14 mouse cellular contexts compared by ENCODE assay signal in genomic region chr10:22302344-22303057, GRCm38 (mm10). TPM values are rescaled to one million over a fixed set of nuclear protein-coding genes. Genes with fewer than 3 reads are reported as not detected.
DNase-seq lines count a peak whose midpoint lies in the region; ATAC-seq lines count a peak whose summit lies in the region.
"Had no signal": no experiment of that assay in that cellular context is flagged by ENCODE, and none has a peak within 500 bp of the region (broad histone marks: within the 10 kb centered on the region; RNA-seq: fewer than 3 reads in every experiment).

No protein-coding gene starts in this region.

- H3K4me3 ChIP-seq in hindbrain, embryonic 11.5 days (ENCODE audit: low read depth, low read length), result no peak overlapping the region
- H3K4me3 ChIP-seq: limb, embryonic 13.5 days had no signal

- no peaks in the 10 kb centered on the region for H3K27me3 ChIP-seq in hindbrain, embryonic 11.5 days (ENCODE audit: control insufficient read depth, insufficient read depth, low read length)
- H3K27me3 ChIP-seq: limb, embryonic 13.5 days had no signal

- ATAC-seq in megakaryocyte, adult 5-6 weeks (ENCODE audit: poor library complexity, severe bottlenecking), result peak; percentile 69
- ATAC-seq in hindbrain, embryonic 11.5 days (ENCODE audit: low FRiP score), result no peak
- ATAC-seq: hindbrain, embryonic 16.5 days had no signal

- no peak overlapping the region for H3K4me2 ChIP-seq in hindbrain, embryonic 11.5 days (replicated peaks; ENCODE audit: low read depth, low read length)
- H3K4me2 ChIP-seq: limb, embryonic 13.5 days had no signal

- H3K9ac ChIP-seq in hindbrain, embryonic 11.5 days (ENCODE audit: low read depth, low read length), result no peak overlapping the region
- H3K9ac ChIP-seq: limb, embryonic 13.5 days had no signal

- no peaks in the 10 kb centered on the region for H3K36me3 ChIP-seq in hindbrain, embryonic 11.5 days (ENCODE audit: control insufficient read depth, insufficient read depth, low read length)
- H3K36me3 ChIP-seq: limb, embryonic 13.5 days had no signal

- 77% methylated on average over 5 of the region's 5 CpGs for WGBS in hindbrain, embryonic 11.5 days

- H3K9me3 ChIP-seq in hindbrain, embryonic 11.5 days (ENCODE audit: control insufficient read depth, low read length), result no peaks in the 10 kb centered on the region
- H3K9me3 ChIP-seq: limb, embryonic 13.5 days had no signal

- H3K4me1 ChIP-seq in hindbrain, embryonic 11.5 days (replicated peaks; ENCODE audit: control insufficient read depth, insufficient read depth, low read length), result no peaks in the 10 kb centered on the region
- H3K4me1 ChIP-seq: limb, embryonic 13.5 days had no signal

- H3K27ac ChIP-seq in hindbrain, embryonic 11.5 days (ENCODE audit: low read depth, low read length), result no peak overlapping the region
- H3K27ac ChIP-seq: kidney, postnatal 0 days; limb, embryonic 13.5 days had no signal

- DNase-seq in thymus, postnatal 0 days (ENCODE audit: low spot score), result peak; percentile 53
- DNase-seq in thymus, postnatal 10 days (ENCODE audit: low spot score in 2 of 2), result no peak
- peak; percentile 59 for DNase-seq in T-cell, adult 2 months (ENCODE audit: low spot score)
- DNase-seq in right cerebral cortex, postnatal 25 days, result no peak
- no peak for DNase-seq in layer of hippocampus, adult 9-11 months
- no peak for DNase-seq in hindbrain, embryonic 11.5 days (ENCODE audit: low spot score)
- DNase-seq: adrenal gland, adult 2 months; cerebellum, adult 11 months; layer of hippocampus, postnatal 36 days had no signal

RNA-seq across cellular contexts. Expression of gene Raet1d, which starts 57.9 kb away (rescaled TPM):
- polyA plus RNA-seq in thymus, postnatal 0 days (2015; fragmentation: Nextera tagmentation; extraction: Ambion mirVana), result 0.56 and 0.58 TPM in 2 replicates
- 0.62 TPM in 1 of 2 replicates, not detected in the other for total RNA-seq in megakaryocyte, adult 5-6 weeks (2015)
- 0.41 and 0.66 TPM in 2 replicates for total RNA-seq in megakaryocyte, adult 5-6 weeks (2017)
- 15.6 TPM in 2 replicates for polyA plus RNA-seq in hindbrain, embryonic 11.5 days (2014; fragmentation: Nextera tagmentation; extraction: Ambion mirVana)
- total RNA-seq: gastrocnemius, adult 8-10 months; layer of hippocampus, postnatal 36 days had no signal
- polyA plus RNA-seq: adrenal gland, adult 2 months had no signal

Comparison
In these comparisons a context has a peak if more than half of its experiments do, and no peak if none do; other contexts are left out.
1. DNase-seq: peak in thymus, postnatal 0 days (single experiment) and T-cell, adult 2 months (single experiment); none in thymus, postnatal 10 days (0 of 2), right cerebral cortex, postnatal 25 days (single experiment), layer of hippocampus, adult 9-11 months (single experiment) and hindbrain, embryonic 11.5 days (single experiment).
2. RNA of gene Raet1d, which starts 57.9 kb away (polyA plus RNA-seq): 15.6 TPM in hindbrain, embryonic 11.5 days; 0.56 to 0.58 TPM in thymus, postnatal 0 days; every median in the first group is over 10 times any median in the second.